10 mouse cellular contexts compared by ENCODE assay signal in genomic region chr6:128849902-128850301, GRCm38 (mm10). TPM values are rescaled to one million over a fixed set of nuclear protein-coding genes. Genes with fewer than 3 reads are reported as not detected.
DNase-seq lines count a peak whose midpoint lies in the region; ATAC-seq lines count a peak whose summit lies in the region.
"Had no signal": no experiment of that assay in that cellular context is flagged by ENCODE, and none has a peak within 500 bp of the region (broad histone marks: within the 10 kb centered on the region; RNA-seq: fewer than 3 reads in every experiment).

No protein-coding gene starts in this region.

- no peaks in the 10 kb centered on the region for H3K36me3 ChIP-seq in midbrain, embryonic 10.5 days
- H3K36me3 ChIP-seq in midbrain, embryonic 13.5 days = no peaks in the 10 kb centered on the region
- H3K36me3 ChIP-seq: heart, embryonic 15.5 days; neural tube, embryonic 12.5 days had no signal

- H3K9ac ChIP-seq in midbrain, embryonic 13.5 days (replicated peaks) = no peak overlapping the region
- H3K9ac ChIP-seq: heart, embryonic 15.5 days; neural tube, embryonic 12.5 days had no signal

- ATAC-seq in midbrain, embryonic 13.5 days = no peak
- ATAC-seq in granulocyte monocyte progenitor cell, adult 5-6 weeks (replicated peaks; ENCODE audit: poor library complexity, severe bottlenecking) = peak; percentile 20

- DNase-seq in cerebellum, adult 18-20 months = peak; percentile 29 to 50
- no peak for DNase-seq in cerebellum, adult 9-11 months
- peak; percentile 68 for DNase-seq in midbrain, embryonic 10.5 days (ENCODE audit: low spot score)
- DNase-seq in c-Kit-positive CD71-positive TER-119-negative erythroid progenitor cells, embryonic 14.5 days (ENCODE audit: low read depth) = peak; percentile 40
- DNase-seq in lung, postnatal 10 days = peak; percentile 79
- peak; percentile 62 for DNase-seq in testis, postnatal 10 days (ENCODE audit: low spot score)

- no peak overlapping the region for H3K27ac ChIP-seq in midbrain, embryonic 10.5 days (replicated peaks)
- no peak overlapping the region for H3K27ac ChIP-seq in midbrain, embryonic 13.5 days
- H3K27ac ChIP-seq: neural tube, embryonic 12.5 days had no signal

- peaks cover 3% of the 10 kb centered on the region; the same call in 1 of the 2 replicates for H3K4me1 ChIP-seq in midbrain, embryonic 10.5 days
- H3K4me1 ChIP-seq in midbrain, embryonic 13.5 days (replicated peaks) = peaks cover 8% of the 10 kb centered on the region; the same call in 1 of the 2 replicates
- H3K4me1 ChIP-seq: neural tube, embryonic 12.5 days had no signal

- 63% methylated on average over 2 of the region's 2 CpGs for WGBS in midbrain, embryonic 10.5 days
- 64% methylated on average over 2 of the region's 2 CpGs for WGBS in midbrain, embryonic 13.5 days

- no peak overlapping the region for H3K4me2 ChIP-seq in midbrain, embryonic 13.5 days (replicated peaks)
- H3K4me2 ChIP-seq: heart, embryonic 15.5 days; neural tube, embryonic 12.5 days had no signal

- no peaks in the 10 kb centered on the region for H3K9me3 ChIP-seq in midbrain, embryonic 10.5 days (replicated peaks)
- H3K9me3 ChIP-seq in midbrain, embryonic 13.5 days = no peaks in the 10 kb centered on the region
- H3K9me3 ChIP-seq: heart, embryonic 15.5 days; neural tube, embryonic 12.5 days had no signal

- no peaks in the 10 kb centered on the region for H3K27me3 ChIP-seq in midbrain, embryonic 10.5 days (ENCODE audit: low read depth, poor library complexity, severe bottlenecking)
- no peaks in the 10 kb centered on the region for H3K27me3 ChIP-seq in midbrain, embryonic 13.5 days
- H3K27me3 ChIP-seq: heart, embryonic 15.5 days; neural tube, embryonic 12.5 days had no signal

- no peak overlapping the region for H3K4me3 ChIP-seq in midbrain, embryonic 10.5 days
- H3K4me3 ChIP-seq in midbrain, embryonic 13.5 days (replicated peaks) = no peak overlapping the region
- H3K4me3 ChIP-seq: heart, embryonic 15.5 days; neural tube, embryonic 12.5 days had no signal

RNA-seq across cellular contexts. Expression of gene Klrb1b, which starts 23.8 kb away (rescaled TPM):
- not detected in 2 replicates for polyA plus RNA-seq in midbrain, embryonic 10.5 days (2016; fragmentation: Nextera tagmentation; extraction: Ambion mirVana)
- not detected in 2 replicates for polyA plus RNA-seq in midbrain, embryonic 13.5 days (2015; fragmentation: Nextera tagmentation; extraction: Ambion mirVana)
- not detected in 2 replicates for total RNA-seq in granulocyte monocyte progenitor cell, adult 5-6 weeks (2014; fragmentation: Nextera tagmentation)
- 0.09 TPM in 1 of 2 replicates, not detected in the other for total RNA-seq in granulocyte monocyte progenitor cell, adult 5-6 weeks (2017)
- polyA plus RNA-seq: neural tube, embryonic 12.5 days had no signal

RNA-seq across cellular contexts. Expression of gene Gm44511, which starts 23.8 kb away (rescaled TPM):
- polyA plus RNA-seq in midbrain, embryonic 10.5 days (2016; fragmentation: Nextera tagmentation; extraction: Ambion mirVana) = not detected in 2 replicates
- not detected in 2 replicates for polyA plus RNA-seq in midbrain, embryonic 13.5 days (2015; fragmentation: Nextera tagmentation; extraction: Ambion mirVana)
- not detected in 2 replicates for total RNA-seq in granulocyte monocyte progenitor cell, adult 5-6 weeks (2014; fragmentation: Nextera tagmentation)
- total RNA-seq in granulocyte monocyte progenitor cell, adult 5-6 weeks (2017) = not detected in 2 replicates
- polyA plus RNA-seq: heart, embryonic 15.5 days; neural tube, embryonic 12.5 days had no signal

RNA-seq across cellular contexts. Expression of gene Clec2i, which starts 37.5 kb away (rescaled TPM):
- 0.16 TPM in 1 of 2 replicates, not detected in the other for polyA plus RNA-seq in midbrain, embryonic 10.5 days (2016; fragmentation: Nextera tagmentation; extraction: Ambion mirVana)
- polyA plus RNA-seq in midbrain, embryonic 13.5 days (2015; fragmentation: Nextera tagmentation; extraction: Ambion mirVana) = not detected in 2 replicates
- 4.2 and 4.6 TPM in 2 replicates for total RNA-seq in granulocyte monocyte progenitor cell, adult 5-6 weeks (2014; fragmentation: Nextera tagmentation)
- total RNA-seq in granulocyte monocyte progenitor cell, adult 5-6 weeks (2017) = 9.5 and 14.1 TPM in 2 replicates
- polyA plus RNA-seq: neural tube, embryonic 12.5 days had no signal

RNA-seq across cellular contexts. Expression of gene BC035044, which starts 41.0 kb away (rescaled TPM):
- polyA plus RNA-seq in midbrain, embryonic 10.5 days (2016; fragmentation: Nextera tagmentation; extraction: Ambion mirVana) = 1.3 and 1.4 TPM in 2 replicates
- polyA plus RNA-seq in midbrain, embryonic 13.5 days (2015; fragmentation: Nextera tagmentation; extraction: Ambion mirVana) = 0.35 and 0.52 TPM in 2 replicates
- total RNA-seq in granulocyte monocyte progenitor cell, adult 5-6 weeks (2014; fragmentation: Nextera tagmentation) = 231 and 260 TPM in 2 replicates
- total RNA-seq in granulocyte monocyte progenitor cell, adult 5-6 weeks (2017) = 296 and 376 TPM in 2 replicates
